Mouse (Mus musculus): Measurements from ENCODE around the gene Hemk1. TPM values are rescaled to one million over a fixed set of nuclear protein-coding genes. Genes with fewer than 3 reads are reported as not detected.

Hemk1 gene
- total RNA-seq, 2 experiments from 2014 or later, result 15.9 to 21.4 TPM

DNA sequence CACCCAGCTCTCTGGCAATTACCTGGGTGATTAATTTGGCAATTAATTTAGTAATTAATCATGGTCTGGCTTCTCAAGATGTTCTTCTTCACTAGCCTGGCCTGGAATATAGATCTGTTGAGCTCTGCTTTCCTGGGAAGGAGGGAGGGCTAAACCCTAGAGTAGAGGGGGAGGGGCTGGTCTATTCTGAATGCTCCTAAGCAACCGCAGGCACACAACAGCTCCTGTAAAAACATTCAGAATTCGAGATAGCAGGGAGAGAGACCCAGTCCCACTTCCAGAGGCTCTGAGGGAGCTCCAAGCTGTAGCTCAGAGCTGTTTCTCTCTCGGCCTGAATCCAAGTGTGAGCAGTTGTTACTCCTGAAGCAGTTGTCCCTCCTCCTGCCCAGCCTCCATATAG lies 22.8 kb upstream of the Hemk1 start:
- TF ChIP-seq CTCF (conservative IDR thresholded peaks at IDR 0.05), result no peak
- H3K4me3 ChIP-seq, result no peak overlapping the region
- H3K27ac ChIP-seq, result no peak overlapping the region
- no peak for DNase-seq (ENCODE audit: low spot score in 2 of 2)

DNA sequence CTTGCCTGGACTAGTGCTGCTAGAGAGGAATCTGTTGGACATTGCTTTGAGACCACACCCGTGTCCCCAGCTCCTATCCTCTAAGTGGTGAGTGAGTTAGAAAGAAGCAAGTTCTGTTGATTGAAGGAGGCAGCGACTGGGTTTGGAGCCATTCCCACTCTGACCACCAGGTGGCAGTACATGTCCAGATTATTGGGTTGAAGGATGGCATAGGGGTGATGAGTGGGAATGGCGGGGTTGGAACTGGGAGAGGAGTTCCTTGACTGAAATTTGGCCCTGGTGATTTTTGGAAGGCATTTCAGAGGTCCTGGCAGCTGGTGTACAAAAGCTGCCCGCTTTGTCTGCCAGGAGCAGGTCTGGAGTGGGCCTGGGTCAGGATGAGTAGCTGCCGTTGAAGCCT lies 19.5 kb upstream of the Hemk1 start:
- Histone ChIP-seq H3K27ac (no peak overlapping the region), H3K4me3 (no peak overlapping the region)
- peak; percentile 98 for TF ChIP-seq CTCF (conservative IDR thresholded peaks at IDR 0.05)
- peak; percentile 70 to 89 for DNase-seq (ENCODE audit: low spot score in 2 of 2)

DNA sequence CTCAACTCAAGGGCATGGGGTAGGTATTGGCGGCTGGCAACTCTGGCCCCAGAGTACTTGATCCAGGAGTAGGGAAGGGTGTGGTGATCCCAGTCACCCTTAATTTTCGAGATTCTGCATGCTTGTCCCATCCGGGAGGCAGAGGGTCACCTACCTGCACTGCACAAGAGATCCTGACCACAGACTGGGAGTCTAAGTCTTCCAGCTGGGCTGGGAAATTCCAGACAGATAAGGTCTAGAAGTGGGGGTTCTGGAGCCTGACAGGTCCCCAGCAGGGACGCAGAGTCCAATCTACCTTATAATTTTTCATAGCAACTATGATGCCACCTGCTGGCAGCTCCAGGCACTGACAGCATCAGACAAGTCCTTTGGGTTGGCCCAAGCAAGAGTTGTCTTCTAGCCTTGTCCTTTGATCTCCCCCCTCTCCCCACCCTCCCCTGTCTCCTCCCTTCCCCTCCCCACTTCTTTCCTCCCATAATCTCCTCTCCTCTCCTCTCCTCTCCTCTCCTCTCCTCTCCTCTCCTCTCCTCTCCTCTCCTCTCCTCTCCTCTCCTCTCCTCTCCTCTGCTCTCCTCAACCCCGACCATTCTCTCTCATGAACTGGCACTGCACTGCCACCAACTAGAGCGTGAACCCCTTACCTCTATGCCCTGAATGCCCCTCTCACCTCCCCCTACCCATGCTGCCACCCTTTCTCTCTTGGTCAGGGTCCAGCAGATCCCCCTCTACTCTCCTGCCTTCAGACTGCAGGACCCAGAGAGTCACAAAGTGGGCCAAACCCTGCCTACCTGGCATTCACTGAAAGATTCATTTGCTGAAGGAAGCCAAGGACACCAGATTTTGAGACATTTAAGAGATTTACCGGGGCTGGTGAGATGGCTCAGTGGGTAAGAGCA lies 18.0 kb upstream of the Hemk1 start:
- peak; percentile 84 for TF ChIP-seq CTCF (conservative IDR thresholded peaks at IDR 0.05)
- DNase-seq (ENCODE audit: low spot score in 2 of 2), result peak; percentile 20 to 66
- no peak overlapping the region for H3K4me3 ChIP-seq
- no peak overlapping the region for H3K27ac ChIP-seq

DNA sequence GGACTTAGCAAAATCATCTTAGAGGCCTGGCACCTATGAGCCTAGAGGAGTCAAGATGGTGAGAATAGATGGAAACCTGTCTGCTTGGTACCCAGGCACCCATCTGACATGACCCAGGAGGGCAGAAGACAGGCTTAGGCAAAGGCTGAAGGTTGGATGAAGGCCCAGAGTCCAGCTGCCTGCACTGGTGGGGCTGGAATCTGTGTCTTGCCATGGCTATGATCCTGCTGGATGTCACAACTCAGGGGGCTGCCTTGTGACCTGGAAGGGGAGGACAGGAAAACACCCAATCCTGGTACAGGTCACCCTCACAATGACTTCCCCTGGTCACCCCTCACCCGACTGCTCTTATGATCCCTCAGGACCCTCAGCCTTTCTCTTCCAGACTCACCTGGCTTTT lies 16.7 kb upstream of the Hemk1 start:
- no peak overlapping the region for H3K27ac ChIP-seq
- TF ChIP-seq CTCF (conservative IDR thresholded peaks at IDR 0.05), result no peak
- no peak for DNase-seq (ENCODE audit: low spot score in 2 of 2)
- no peak overlapping the region for H3K4me3 ChIP-seq

DNA sequence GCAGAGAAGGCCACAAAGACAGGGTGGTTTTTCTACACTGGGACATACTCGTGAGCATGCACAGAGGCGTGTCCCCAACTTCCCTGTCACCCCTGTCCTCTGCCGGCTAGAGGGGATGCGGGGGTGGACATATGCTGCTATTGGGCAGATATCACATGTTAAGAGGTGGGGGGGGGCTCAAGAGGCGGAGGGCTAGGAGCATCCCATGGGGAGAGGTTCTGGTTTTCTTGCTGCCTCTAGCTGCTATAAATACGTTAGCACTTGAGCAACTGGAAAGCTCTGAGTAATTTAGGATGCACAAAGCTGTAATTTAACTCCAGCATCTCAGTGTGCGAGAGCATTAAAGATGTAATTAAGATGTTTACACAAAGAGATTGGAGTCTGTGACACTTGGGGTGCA lies 11.2 kb upstream of the Hemk1 start:
- H3K4me3 ChIP-seq, result no peak overlapping the region
- DNase-seq (ENCODE audit: low spot score in 2 of 2), result no peak
- no peak for TF ChIP-seq CTCF (conservative IDR thresholded peaks at IDR 0.05)
- H3K27ac ChIP-seq, result no peak overlapping the region

DNA sequence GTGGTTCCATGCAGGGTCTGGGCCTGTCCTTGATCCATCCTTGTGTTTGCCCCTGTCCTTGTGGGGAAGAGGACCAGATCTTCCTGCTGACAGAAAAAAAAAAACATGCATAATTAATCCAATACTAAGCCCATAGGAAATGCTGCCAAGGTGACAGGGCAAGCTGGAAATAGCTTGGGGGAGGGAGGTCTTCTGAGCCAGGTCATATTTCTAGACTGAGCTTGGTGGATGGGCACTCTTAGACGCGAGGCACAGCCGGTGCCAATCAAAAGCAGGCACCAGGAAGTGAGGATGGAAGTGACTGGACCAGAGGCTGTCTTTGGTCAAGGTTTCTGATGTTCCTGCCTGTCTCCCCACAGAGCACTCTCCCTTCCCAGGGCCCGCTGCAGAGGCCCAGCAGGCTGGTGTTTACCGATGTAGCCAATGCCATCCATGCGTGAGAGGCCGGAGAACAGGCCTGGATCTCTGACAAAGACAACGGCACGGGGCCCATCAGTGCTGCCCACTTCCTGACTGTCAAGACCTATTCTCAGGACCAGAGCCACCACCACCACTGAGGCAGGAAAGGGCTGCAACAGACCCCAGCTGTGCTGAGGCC lies 9.5 kb upstream of the Hemk1 start:
- no peak overlapping the region for H3K27ac ChIP-seq

DNA sequence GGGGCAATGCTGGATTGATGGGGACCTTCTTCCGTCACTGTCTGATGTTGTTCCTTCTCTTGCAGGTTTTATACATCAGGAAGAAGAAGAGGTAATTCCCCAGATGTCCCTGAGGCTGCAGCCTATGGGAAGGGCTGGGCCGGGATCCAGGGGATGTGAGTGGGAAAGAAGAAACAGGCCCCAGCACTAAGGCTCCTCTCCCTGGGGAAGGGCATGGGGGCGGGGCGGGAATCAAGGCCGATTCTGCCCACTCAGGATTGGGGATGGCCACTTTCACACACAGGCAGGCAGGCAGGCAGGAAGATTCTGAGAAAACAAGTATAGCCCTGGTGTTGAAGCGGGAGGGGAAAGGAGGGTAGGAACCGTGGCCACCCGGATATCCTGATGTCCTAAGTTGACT lies 7.9 kb upstream of the Hemk1 start:
- no peak for TF ChIP-seq CTCF (conservative IDR thresholded peaks at IDR 0.05)

More for the DNA sequence above, 9.5 kb upstream of the Hemk1 start:
- no peak for DNase-seq (ENCODE audit: low spot score in 2 of 2)
- no peak overlapping the region for H3K4me3 ChIP-seq
- TF ChIP-seq CTCF (conservative IDR thresholded peaks at IDR 0.05), result no peak

DNA sequence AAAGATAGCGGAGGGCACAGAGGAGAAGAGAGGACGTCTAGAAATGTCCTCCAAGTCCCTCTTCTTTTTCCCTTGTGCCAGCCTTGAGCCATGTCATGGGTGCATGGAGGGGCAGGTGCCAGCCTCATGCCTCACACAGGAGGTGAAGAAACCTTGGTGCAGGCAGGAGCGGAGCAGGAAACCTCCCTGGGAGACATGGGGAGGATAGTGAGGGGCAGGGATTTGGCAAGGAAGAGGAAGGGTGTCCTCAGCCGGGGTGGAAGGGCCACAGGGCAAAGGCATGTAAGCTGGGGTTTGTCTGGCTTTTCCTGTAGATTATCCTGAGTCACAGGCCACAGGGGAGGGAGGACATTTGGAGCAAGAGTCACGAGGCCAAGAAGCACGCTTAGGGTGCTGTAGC lies 5.9 kb upstream of the Hemk1 start:
- Histone ChIP-seq H3K4me3 (no peak overlapping the region), H3K27ac (no peak overlapping the region)
- no peak for DNase-seq (ENCODE audit: low spot score in 2 of 2)
- no peak for TF ChIP-seq CTCF (conservative IDR thresholded peaks at IDR 0.05)

More for the DNA sequence above, 7.9 kb upstream of the Hemk1 start:
- Histone ChIP-seq H3K4me3 (no peak overlapping the region), H3K27ac (no peak overlapping the region)
- no peak for DNase-seq (ENCODE audit: low spot score in 2 of 2)

DNA sequence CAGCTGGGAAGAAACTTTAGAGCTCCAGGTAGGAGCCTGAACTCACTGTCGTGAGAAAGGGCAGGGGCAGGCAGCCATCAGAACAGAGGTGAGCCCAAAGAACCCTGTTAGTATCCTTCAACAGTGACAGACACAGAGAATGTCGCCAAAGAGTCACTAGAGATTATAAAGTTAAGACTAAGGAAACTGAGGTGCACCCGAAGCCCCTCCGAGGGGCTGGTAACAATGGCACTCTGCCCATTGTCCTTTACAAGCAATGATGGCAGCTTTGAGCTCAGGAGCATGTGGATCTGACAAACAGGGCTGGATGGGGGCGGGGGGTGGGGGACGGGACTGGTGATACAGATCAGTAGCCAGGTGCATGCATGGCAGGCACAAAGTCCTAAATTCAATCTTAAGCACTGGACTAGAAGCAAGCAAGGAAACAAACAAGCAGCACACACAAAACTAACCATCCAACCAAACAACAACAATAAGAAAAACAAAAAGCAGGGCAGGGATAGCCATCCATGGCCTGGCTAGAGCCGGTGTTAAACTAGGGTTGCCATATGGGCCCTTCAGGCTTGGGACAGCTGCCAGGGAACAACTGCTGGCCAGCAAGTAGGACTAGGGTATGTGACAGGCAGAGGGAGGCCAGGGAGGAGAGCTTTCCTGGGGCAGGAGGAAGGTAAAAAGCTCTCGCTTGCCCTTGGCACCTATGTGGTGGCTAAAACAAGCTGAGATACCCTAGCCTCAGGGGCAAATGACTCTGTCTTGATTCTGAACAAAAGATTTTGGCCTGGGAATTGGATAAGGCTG lies 5.2 kb upstream of the Hemk1 start:
- H3K4me3 ChIP-seq, result no peak overlapping the region
- no peak for TF ChIP-seq CTCF (conservative IDR thresholded peaks at IDR 0.05)
- H3K27ac ChIP-seq, result no peak overlapping the region
- no peak for DNase-seq (ENCODE audit: low spot score in 2 of 2)

DNA sequence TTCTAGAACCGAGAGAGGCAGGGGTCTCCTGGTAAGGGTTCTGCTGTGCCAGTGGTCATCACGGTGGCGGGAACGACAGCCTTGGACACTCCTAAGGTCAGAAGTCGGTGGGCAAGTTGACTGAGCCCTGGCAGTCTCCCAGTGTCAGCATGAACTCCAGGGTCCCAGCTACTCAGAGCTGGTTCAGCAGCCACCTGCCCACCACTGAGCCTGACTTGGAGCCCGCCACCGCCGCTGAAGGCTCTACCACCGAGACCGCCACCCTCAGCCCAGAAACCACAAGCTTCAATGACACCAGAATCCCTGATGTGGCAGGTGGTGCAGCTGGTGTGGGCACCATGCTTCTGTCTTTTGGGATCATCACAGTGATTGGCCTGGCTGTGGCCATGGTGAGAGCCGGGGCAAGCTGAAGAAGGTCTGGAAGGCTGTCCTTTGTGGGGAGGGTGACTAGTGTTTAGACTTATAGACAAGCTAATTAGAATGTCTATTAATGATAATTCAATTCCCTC lies 4.1 kb upstream of the Hemk1 start:
- no peak for DNase-seq (ENCODE audit: low spot score in 2 of 2)
- no peak for TF ChIP-seq CTCF (conservative IDR thresholded peaks at IDR 0.05)
- Histone ChIP-seq H3K4me3 (no peak overlapping the region), H3K27ac (no peak overlapping the region)

DNA sequence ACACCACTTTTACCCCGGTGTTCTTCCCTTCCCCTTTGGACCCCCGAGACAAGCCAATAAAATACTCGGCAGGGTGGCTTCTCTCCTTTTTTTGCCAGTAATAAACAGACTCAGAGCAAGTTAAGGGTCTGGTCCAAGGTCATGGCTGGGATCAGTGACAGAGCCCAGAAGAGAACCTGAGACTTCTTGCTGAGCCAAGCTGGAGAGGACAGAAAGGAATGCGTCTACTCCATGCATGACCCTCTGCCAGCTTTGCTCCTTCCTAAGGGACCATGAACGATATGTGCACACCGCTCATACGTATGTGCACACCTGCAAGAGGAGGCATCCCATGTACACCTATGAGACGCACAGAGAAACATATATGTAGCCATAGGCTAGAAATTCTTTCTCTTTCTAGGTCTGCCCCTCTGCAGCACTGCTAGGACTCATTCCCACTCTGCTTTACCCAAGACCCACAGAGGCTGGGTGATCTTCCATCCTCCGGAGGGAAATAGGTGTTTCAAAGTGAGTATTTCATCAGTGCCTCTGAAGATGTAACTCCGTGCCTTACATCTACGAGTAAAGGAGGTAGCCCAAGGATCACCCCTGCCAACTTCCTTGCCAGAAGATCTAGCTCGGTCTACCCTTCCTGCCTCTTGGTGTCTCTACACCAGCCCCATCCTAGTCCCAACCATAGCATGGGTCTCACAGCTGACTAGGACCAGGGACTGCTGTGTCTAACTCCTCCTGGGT lies 2.9 kb upstream of the Hemk1 start:
- no peak for TF ChIP-seq CTCF (conservative IDR thresholded peaks at IDR 0.05)
- peak overlapping the region; percentile 79; the same call in 1 of the 2 replicates for H3K27ac ChIP-seq
- peak overlapping the region; percentile 89 for H3K4me3 ChIP-seq

DNA sequence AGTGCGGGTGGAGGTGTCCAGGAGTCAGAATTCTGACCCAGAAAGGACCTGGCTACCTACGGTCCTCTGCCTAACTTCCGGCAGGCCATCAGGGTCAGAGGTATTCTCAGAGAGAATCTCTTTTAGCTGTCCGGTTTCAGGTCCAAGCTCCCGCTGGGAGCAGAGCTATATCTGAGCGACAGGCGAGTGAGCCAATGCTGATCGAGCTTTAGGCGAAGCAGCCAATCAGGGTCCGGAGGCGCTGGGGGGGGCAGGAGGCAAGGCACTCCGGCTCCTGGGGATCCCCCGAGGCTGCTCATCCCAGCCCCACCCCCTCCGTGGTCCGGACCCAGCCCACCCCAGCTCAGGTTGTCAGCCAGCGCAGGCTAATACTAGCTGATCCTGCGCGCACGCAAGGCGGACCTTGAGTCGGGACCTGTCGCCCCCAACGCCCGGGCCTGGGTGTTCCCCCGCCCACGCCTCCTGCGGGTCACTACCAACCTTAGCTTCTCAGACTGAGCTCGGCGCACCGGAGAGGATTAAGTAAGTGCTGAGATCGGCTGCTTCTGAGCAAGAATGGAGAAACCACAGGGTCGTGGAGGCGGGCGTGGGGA lies 2.2 kb upstream of the Hemk1 start, which contains the start of gene 6430571L13Rik:
6430571L13Rik (plus strand) TSS at position 336 of the 593 bp plus-strand sequence.
- Histone ChIP-seq H3K4me3 (peak within 1 kb of the TSS; percentile 89), H3K27ac (peak within 1 kb of the TSS; percentile 79)
- peak; percentile 90 to 91 for DNase-seq (ENCODE audit: low spot score in 2 of 2)
- no peak for TF ChIP-seq CTCF (conservative IDR thresholded peaks at IDR 0.05)

More for the DNA sequence above, 2.9 kb upstream of the Hemk1 start:
- no peak for DNase-seq (ENCODE audit: low spot score in 2 of 2)

Data from layer of hippocampus, adult 2 months (tissue).